Mouse (Mus musculus) bone marrow, adult 2 months (tissue): ENCODE measurements at regions not wholly inside any gene's neighbourhood (a gene's known extent, or its start where the extent isn't known, plus 50 kb on each side); places are given as distances from the start of the nearest gene placed in this dataset.

ENCODE experiments used
- CTCF ChIP-seq: fragments of 200-500 bp; IDR thresholded peaks from 2 replicates; pipeline ENCODE4 v1.5.1; 2011; ENCODE audit warnings: low read length, control low read depth; ENCODE audit not compliant: control insufficient read depth, insufficient read depth
- POLR2A ChIP-seq: fragments of 200-500 bp; IDR thresholded peaks from 2 replicates; pipeline ENCODE4 v1.6.1; 2011; ENCODE audit warnings: low read depth, mild to moderate bottlenecking, control low read depth, low read length, borderline replicate concordance; ENCODE audit not compliant: control insufficient read depth

DNA sequence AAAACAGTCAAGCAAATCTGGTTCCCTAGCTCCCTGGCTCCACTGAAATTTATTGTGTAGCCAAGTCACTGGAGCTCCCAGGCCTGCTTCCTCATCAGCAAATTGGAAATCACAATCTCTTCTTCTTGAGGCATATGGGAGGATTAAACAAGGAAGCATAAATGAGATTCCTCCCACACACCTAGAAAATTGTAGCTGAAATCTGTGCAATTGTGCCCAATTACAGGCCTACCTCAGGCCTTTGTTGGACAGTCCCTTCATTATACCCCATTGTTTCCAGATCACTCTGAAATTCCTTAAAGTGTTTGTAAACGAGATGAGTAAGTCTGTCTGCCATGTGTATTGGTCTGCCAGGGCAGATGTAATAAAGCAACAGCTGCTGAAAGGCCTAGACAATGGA lies 326.8 kb upstream of the Zfp703 start:
- no peak for TF ChIP-seq CTCF
- TF ChIP-seq POLR2A = no peak
